Mouse (Mus musculus): ENCODE data around the gene Cpa4.

DNA sequence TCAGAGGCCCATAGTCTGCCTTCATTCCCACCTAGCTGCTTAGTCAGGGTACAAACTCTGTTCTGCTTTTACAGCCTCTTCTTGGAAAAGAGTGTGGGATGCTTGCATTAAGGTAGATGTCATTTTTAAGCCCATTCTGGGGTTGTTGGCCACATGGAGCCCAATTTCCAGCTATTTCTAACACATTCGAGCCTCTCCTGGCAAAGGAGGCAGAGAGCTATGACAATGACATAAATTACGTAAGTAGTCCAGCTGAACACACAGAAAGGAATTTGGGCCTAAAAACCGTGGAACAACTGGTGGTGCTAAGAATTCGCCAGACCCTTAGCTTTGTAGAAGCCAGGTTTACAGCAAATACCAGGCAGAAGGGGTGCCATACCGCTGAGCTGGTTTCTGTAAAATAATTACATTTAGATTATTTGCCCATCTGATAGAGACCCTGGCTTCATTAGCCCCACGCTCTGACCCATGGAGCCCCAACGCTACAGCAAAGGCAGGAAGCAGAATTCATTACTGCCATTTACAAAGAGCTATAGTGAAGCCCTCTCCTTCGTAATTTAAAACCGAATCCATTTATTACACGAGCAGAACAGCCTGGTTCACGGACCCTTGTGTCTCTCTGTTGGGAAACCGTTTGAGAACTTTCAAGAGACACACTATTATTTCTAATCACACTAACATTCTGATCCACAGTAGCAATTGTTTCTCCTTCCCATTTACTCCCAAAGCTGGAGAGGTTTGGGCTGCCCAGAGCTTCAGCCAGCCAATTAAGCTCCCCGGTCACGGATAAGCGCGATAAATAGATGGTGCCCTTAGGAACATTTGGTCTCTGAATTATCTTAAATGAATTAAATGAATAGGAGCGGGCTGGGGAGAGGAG lies 12.0 kb downstream of the Cpa4 start:
- TF ChIP-seq CTCF (IDR thresholded peaks at IDR 0.05; ENCODE audit: low read depth) (no peak), EP300 (IDR thresholded peaks at IDR 0.05; ENCODE audit: low read depth) (no peak)
